Mouse (Mus musculus): ENCODE measurements around the gene Ncf2. TPM values are rescaled to one million over a fixed set of nuclear protein-coding genes. Genes with fewer than 3 reads are reported as not detected.

The Ncf2 gene
- polyA plus RNA-seq, 2 experiments: 5.2 to 6.8 TPM

DNA sequence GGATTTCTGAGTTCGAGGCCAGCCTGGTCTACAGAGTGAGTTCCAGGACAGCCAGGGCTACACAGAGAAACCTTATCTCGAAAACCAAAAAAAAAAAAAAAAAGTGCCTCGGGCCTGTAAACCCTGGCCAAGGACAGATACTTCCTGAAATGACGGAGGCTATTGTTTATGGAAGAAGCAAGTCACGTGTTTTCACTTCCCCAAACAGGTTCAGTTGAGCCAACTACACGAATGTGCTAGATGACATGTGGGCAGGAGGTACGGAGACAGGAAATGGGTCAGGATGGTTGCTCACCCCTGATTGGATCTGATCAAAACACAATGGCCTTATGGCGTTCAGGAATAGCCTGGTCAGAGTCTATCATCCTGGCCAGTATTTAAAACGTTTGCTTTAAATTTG is 1.9 kb upstream of the Ncf2 start:
- no peak for ATAC-seq (ENCODE audit: low FRiP score, low read depth)
- no peaks in the 10 kb centered on the region for H3K9me3 ChIP-seq (ENCODE audit: control insufficient read depth, low read length)
- DNase-seq (ENCODE audit: low spot score): no peak
- 70% methylated on average over 9 of the region's 9 CpGs for WGBS
- TF ChIP-seq POLR2A (IDR thresholded peaks at IDR 0.05; ENCODE audit: borderline replicate concordance, extremely low read depth, insufficient read depth, insufficient read length): no peak
- no peak overlapping the region for H3K9ac ChIP-seq (ENCODE audit: low read depth, low read length, severe bottlenecking)
- no peaks in the 10 kb centered on the region for H3K27me3 ChIP-seq (ENCODE audit: control insufficient read depth, insufficient read depth, low read length)
- H3K4me3 ChIP-seq (replicated peaks; ENCODE audit: low read length): no peak overlapping the region
- H3K36me3 ChIP-seq (ENCODE audit: control insufficient read depth, insufficient read depth, low read length): no peaks in the 10 kb centered on the region
- no peak overlapping the region for H3K27ac ChIP-seq (replicated peaks; ENCODE audit: low read depth, low read length)
- 0 out of 2 replicates have a peak, but pooled peaks cover 2% of the 10 kb centered on the region for H3K4me1 ChIP-seq (ENCODE audit: control insufficient read depth, insufficient read depth, low read length)
- H3K4me2 ChIP-seq (replicated peaks; ENCODE audit: low read depth, low read length, severe bottlenecking): no peak overlapping the region

DNA sequence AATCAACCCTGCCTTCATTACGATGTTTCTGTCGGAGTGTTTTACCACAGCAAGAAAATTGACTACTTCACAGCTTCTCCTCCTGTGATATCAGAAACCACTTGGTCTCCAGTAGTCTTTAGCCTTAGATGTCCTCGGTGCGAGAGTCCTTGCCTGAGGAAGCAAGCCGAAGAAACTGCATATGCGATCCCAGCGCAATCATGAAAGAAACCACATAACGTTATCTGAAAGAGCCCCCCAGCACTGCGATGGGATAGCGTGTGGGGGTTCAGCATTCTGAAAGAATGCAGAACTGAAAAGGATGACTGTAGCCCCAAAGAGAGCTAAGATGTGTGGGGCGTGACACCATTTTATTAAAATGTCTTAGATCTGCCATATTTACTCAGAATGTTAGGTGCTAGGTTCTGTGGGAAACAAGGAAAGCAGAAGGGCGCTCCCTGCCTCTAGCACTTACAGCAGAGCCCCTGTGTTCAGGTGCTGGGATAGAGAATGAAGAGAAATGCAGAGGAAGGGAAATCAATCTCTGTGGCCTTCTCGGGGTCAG is 711 bp downstream of the Ncf2 start:
- WGBS: 81% methylated on average over 13 of the region's 13 CpGs
- Histone ChIP-seq H3K27me3 (ENCODE audit: control insufficient read depth, insufficient read depth, low read length) (no peaks in the 10 kb centered on the region), H3K9ac (ENCODE audit: low read depth, low read length, severe bottlenecking) (no peak overlapping the region), H3K9me3 (ENCODE audit: control insufficient read depth, low read length) (no peaks in the 10 kb centered on the region), H3K4me1 (ENCODE audit: control insufficient read depth, insufficient read depth, low read length) (0 out of 2 replicates have a peak, but pooled peaks cover 2% of the 10 kb centered on the region), H3K4me3 (replicated peaks; ENCODE audit: low read length) (no peak overlapping the region), H3K27ac (replicated peaks; ENCODE audit: low read depth, low read length) (no peak overlapping the region), H3K36me3 (ENCODE audit: control insufficient read depth, insufficient read depth, low read length) (no peaks in the 10 kb centered on the region), H3K4me2 (replicated peaks; ENCODE audit: low read depth, low read length, severe bottlenecking) (no peak overlapping the region)
- no peak for TF ChIP-seq POLR2A (IDR thresholded peaks at IDR 0.05; ENCODE audit: borderline replicate concordance, extremely low read depth, insufficient read depth, insufficient read length)
- DNase-seq (ENCODE audit: low spot score) (no peak), ATAC-seq (ENCODE audit: low FRiP score, low read depth) (no peak)

DNA sequence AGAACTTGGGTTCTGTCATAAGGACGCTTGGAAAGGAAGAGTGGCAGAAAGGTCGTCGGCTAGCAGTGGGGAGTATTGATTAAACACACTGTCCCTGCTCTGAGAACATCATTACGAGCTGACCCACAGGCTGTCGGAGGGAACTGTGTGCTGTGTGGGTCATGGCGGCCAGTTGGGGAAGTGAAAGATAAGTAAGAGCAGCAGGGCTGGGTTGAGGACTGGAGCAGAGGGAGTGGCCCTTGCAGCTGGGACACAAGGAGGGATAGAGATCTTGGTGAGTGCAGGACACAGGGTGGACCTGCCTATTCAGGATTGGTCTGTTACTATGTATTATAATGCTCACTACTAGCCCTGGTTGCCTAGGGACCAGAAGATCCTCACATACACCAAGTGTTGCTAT is 4.9 kb downstream of the Ncf2 start:
- H3K4me1 ChIP-seq (ENCODE audit: control insufficient read depth, insufficient read depth, low read length): 0 out of 2 replicates have a peak, but pooled peaks cover 2% of the 10 kb centered on the region
- H3K9ac ChIP-seq (ENCODE audit: low read depth, low read length, severe bottlenecking): no peak overlapping the region
- no peaks in the 10 kb centered on the region for H3K9me3 ChIP-seq (ENCODE audit: control insufficient read depth, low read length)
- H3K27ac ChIP-seq (replicated peaks; ENCODE audit: low read depth, low read length): no peak overlapping the region
- no peak for TF ChIP-seq POLR2A (IDR thresholded peaks at IDR 0.05; ENCODE audit: borderline replicate concordance, extremely low read depth, insufficient read depth, insufficient read length)
- ATAC-seq (ENCODE audit: low FRiP score, low read depth) (no peak), DNase-seq (ENCODE audit: low spot score) (no peak)
- H3K4me3 ChIP-seq (replicated peaks; ENCODE audit: low read length): no peak overlapping the region
- H3K36me3 ChIP-seq (ENCODE audit: control insufficient read depth, insufficient read depth, low read length): no peaks in the 10 kb centered on the region
- no peaks in the 10 kb centered on the region for H3K27me3 ChIP-seq (ENCODE audit: control insufficient read depth, insufficient read depth, low read length)
- WGBS: 74% methylated on average over 6 of the region's 6 CpGs
- no peak overlapping the region for H3K4me2 ChIP-seq (replicated peaks; ENCODE audit: low read depth, low read length, severe bottlenecking)

DNA sequence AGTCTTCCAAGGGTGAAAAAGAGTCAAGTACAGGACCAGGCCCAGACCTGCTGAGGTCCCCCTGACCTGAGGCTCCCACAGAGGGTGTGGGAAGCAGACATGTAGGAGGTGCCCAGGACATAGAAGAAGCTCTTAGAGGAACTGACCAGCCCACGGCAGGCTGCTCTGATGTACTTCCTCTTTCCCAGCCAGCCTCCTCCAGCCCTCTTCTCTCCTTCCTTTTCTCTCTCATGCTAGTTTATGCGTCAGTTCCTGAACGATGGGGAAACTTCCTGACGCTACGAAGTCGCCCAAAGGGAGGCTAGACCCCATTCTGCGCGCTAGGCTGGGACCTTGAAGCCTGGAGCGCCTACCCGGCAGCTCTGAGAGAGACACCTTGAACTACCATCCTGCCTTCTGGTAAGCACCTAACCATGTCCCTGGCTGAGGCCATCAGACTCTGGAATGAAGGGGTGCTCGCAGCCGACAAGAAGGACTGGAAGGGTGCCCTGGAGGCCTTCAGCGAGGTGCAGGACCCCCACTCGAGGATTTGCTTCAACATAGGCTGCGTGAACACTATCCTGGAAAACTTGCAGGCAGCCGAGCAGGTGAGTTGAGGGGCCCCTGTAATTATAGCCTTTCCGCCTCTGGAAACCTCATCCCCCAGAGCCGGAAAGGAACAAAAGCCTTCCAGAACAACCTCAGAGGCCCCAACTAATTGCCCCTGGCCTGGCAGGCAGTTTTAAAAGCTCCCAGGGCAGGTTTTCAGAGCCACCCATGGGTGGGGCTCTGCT is 7.8 kb downstream of the Ncf2 start:
- H3K27ac ChIP-seq (replicated peaks; ENCODE audit: low read depth, low read length): no peak overlapping the region
- H3K36me3 ChIP-seq (ENCODE audit: control insufficient read depth, insufficient read depth, low read length): no peaks in the 10 kb centered on the region
- H3K27me3 ChIP-seq (ENCODE audit: control insufficient read depth, insufficient read depth, low read length): no peaks in the 10 kb centered on the region
- WGBS: 50% methylated on average over 18 of the region's 18 CpGs
- ATAC-seq (ENCODE audit: low FRiP score, low read depth) (no peak), DNase-seq (ENCODE audit: low spot score) (no peak)
- H3K4me1 ChIP-seq (ENCODE audit: control insufficient read depth, insufficient read depth, low read length): no peaks in the 10 kb centered on the region
- no peak overlapping the region for H3K4me2 ChIP-seq (replicated peaks; ENCODE audit: low read depth, low read length, severe bottlenecking)
- no peak overlapping the region for H3K9ac ChIP-seq (ENCODE audit: low read depth, low read length, severe bottlenecking)
- H3K9me3 ChIP-seq (ENCODE audit: control insufficient read depth, low read length): no peaks in the 10 kb centered on the region
- no peak for TF ChIP-seq POLR2A (IDR thresholded peaks at IDR 0.05; ENCODE audit: borderline replicate concordance, extremely low read depth, insufficient read depth, insufficient read length)
- H3K4me3 ChIP-seq (replicated peaks; ENCODE audit: low read length): no peak overlapping the region

DNA sequence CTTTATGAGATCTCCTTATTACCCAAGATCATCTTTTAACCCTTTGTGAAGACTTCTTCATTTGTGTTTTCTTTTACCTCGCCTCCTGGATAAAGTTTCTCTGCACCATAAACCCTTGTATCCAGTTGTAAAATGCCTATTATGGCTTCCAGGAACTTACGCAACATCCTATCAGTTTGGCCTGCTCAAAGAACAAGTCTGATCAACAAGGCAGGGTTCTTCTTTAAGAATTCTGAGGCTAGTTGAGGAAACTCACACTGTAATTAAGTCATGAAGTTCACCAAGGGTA is 8.3 kb downstream of the Ncf2 start:
- whole genome bisulfite sequencing: 54% methylated on average over 2 of the region's 2 CpGs
- no peak overlapping the region for H3K9ac ChIP-seq (ENCODE audit: low read depth, low read length, severe bottlenecking)
- no peak overlapping the region for H3K4me2 ChIP-seq (replicated peaks; ENCODE audit: low read depth, low read length, severe bottlenecking)
- no peak overlapping the region for H3K4me3 ChIP-seq (replicated peaks; ENCODE audit: low read length)
- H3K27me3 ChIP-seq (ENCODE audit: control insufficient read depth, insufficient read depth, low read length): no peaks in the 10 kb centered on the region
- no peaks in the 10 kb centered on the region for H3K9me3 ChIP-seq (ENCODE audit: control insufficient read depth, low read length)
- H3K27ac ChIP-seq (replicated peaks; ENCODE audit: low read depth, low read length): no peak overlapping the region
- TF ChIP-seq POLR2A (IDR thresholded peaks at IDR 0.05; ENCODE audit: borderline replicate concordance, extremely low read depth, insufficient read depth, insufficient read length): no peak
- no peaks in the 10 kb centered on the region for H3K36me3 ChIP-seq (ENCODE audit: control insufficient read depth, insufficient read depth, low read length)
- ATAC-seq (ENCODE audit: low FRiP score, low read depth): no peak
- DNase-seq (ENCODE audit: low spot score): no peak
- H3K4me1 ChIP-seq (ENCODE audit: control insufficient read depth, insufficient read depth, low read length): no peaks in the 10 kb centered on the region

Data from limb, embryonic 14.5 days (tissue).